Mouse (Mus musculus) stomach, postnatal 0 days (tissue): ENCODE measurements around the gene Hprt.

Source experiments
- CTCF ChIP-seq: IDR thresholded peaks from 2 replicates; pipeline ENCODE4 v1.5.1; 2016; ENCODE audit warnings: antibody characterized with exemption, low read depth, mild to moderate bottlenecking, moderate library complexity
- EP300 ChIP-seq: optimal IDR thresholded peaks from 2 replicates; pipeline ENCODE3; 2016; ENCODE audit warnings: antibody characterized with exemption

GRCm38 (mm10) chrX:52956942-52957341 is 31.0 kb upstream of the Hprt start:
- no peak for TF ChIP-seq CTCF
- TF ChIP-seq EP300: no peak
